In the genomic region with DNA sequence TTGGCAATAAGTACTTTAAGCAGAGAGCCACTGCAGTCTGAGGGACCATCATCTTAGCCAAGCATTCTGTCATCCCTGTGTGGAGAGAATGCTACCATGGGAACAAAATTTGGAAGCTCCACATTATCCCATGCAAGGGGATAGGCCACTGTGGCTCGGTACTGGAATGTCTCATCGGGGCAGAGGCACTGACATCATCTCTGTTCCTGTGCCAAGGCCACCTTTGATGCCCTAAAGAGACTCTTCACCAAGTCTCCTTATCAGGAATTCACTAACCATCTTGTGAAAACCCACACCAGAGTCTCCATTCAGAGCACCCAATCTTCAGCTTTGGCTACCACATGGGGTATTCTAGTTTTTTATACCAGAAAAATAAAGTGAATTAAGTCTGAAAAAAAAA, we compare ENCODE assay signal across 19 mouse cellular contexts. TPM values are rescaled to one million over a fixed set of nuclear protein-coding genes. Genes with fewer than 3 reads are reported as not detected.
A peak's percentile ranks its signal among the peaks of the same experiment; 100 is the strongest.
DNase-seq lines count a peak whose midpoint lies in the region; ATAC-seq lines count a peak whose summit lies in the region.
"Had no signal": no experiment of that assay in that cellular context is flagged by ENCODE, and none has a peak within 500 bp of the region (broad histone marks: within the 10 kb centered on the region; RNA-seq: fewer than 3 reads in every experiment).

No protein-coding gene starts in this region.

- peak; percentile 50 for ATAC-seq in megakaryocyte-erythroid progenitor cell, adult 5-6 weeks (replicated peaks; ENCODE audit: low FRiP score, low TSS enrichment, poor library complexity, severe bottlenecking)
- ATAC-seq: CD4-positive, CD25-positive, alpha-beta regulatory T cell, adult 4 months; forebrain, embryonic 15.5 days; intestine, postnatal 0 days had no signal

- peak; percentile 54 for DNase-seq in adrenal gland, adult 2 months
- DNase-seq in adrenal gland, adult 8-10 months = peak; percentile 8
- DNase-seq in adrenal gland, postnatal 25 days = peak; percentile 36
- DNase-seq in thymus, postnatal 25 days = no peak
- DNase-seq in lung, postnatal 10 days = no peak
- DNase-seq: cerebellum, adult 18-20 months; cerebellum, adult 9-10 months; cerebellum, postnatal 25 days; gastrocnemius, postnatal 10 days; heart, adult 11 months had no signal

RNA-seq across cellular contexts. Expression of a gene that starts 25.2 kb away (rescaled TPM):
- total RNA-seq in adrenal gland, adult 2 months (2021) = 10 to 100 TPM; 86.3 to 88.6 TPM
- polyA plus RNA-seq in adrenal gland, adult 2 months (2012; rRNA removed) = 91.9 and 92.2 TPM in 2 replicates
- total RNA-seq in adrenal gland, adult 8-10 months (2022) = 100 to 1,000 TPM in 1 of 4 experiments, 10 to 100 TPM in 3; 72.0 to 104 (median 88.3) TPM
- 60.0 and 75.3 TPM in 2 replicates for total RNA-seq in adrenal gland, postnatal 25 days (2021)
- 51.1 and 64.0 TPM in 2 replicates for total RNA-seq in megakaryocyte-erythroid progenitor cell, adult 5-6 weeks (2014; fragmentation: Nextera tagmentation)
- total RNA-seq in megakaryocyte-erythroid progenitor cell, adult 5-6 weeks (2017) = 124 and 152 TPM in 2 replicates

RNA-seq across cellular contexts. Expression of a gene that starts 39.4 kb away (rescaled TPM):
- 10 to 100 TPM; 37.2 to 48.4 TPM for total RNA-seq in adrenal gland, adult 2 months (2021)
- polyA plus RNA-seq in adrenal gland, adult 2 months (2012; rRNA removed) = 20.5 and 31.9 TPM in 2 replicates
- 10 to 100 TPM; 35.4 to 45.5 (median 42.4) TPM for total RNA-seq in adrenal gland, adult 8-10 months (2022)
- 39.8 and 49.6 TPM in 2 replicates for total RNA-seq in adrenal gland, postnatal 25 days (2021)
- 52.0 and 60.3 TPM in 2 replicates for total RNA-seq in megakaryocyte-erythroid progenitor cell, adult 5-6 weeks (2014; fragmentation: Nextera tagmentation)
- total RNA-seq in megakaryocyte-erythroid progenitor cell, adult 5-6 weeks (2017) = 89.9 and 154 TPM in 2 replicates

RNA-seq across cellular contexts. Expression of a gene that starts 39.4 kb away (rescaled TPM):
- 10 to 100 TPM; 18.6 to 25.3 TPM for total RNA-seq in adrenal gland, adult 2 months (2021)
- 3.7 and 4.0 TPM in 2 replicates for polyA plus RNA-seq in adrenal gland, adult 2 months (2012; rRNA removed)
- total RNA-seq in adrenal gland, adult 8-10 months (2022) = 10 to 100 TPM; 20.4 to 30.0 (median 22.5) TPM
- total RNA-seq in adrenal gland, postnatal 25 days (2021) = 22.6 and 23.0 TPM in 2 replicates
- total RNA-seq in megakaryocyte-erythroid progenitor cell, adult 5-6 weeks (2014; fragmentation: Nextera tagmentation) = 32.6 and 43.4 TPM in 2 replicates
- 43.9 and 51.2 TPM in 2 replicates for total RNA-seq in megakaryocyte-erythroid progenitor cell, adult 5-6 weeks (2017)

RNA-seq across cellular contexts. Expression of a gene that starts 54.9 kb away (rescaled TPM):
- 1 to 10 TPM in 1 of 2 experiments, under 1 TPM in 1; 0.49 to 1.1 TPM for total RNA-seq in adrenal gland, adult 2 months (2021)
- 1.5 and 2.6 TPM in 2 replicates for polyA plus RNA-seq in adrenal gland, adult 2 months (2012; rRNA removed)
- total RNA-seq in adrenal gland, adult 8-10 months (2022) = 1 to 10 TPM; 1.1 to 2.2 (median 1.7) TPM
- 0.67 TPM in 1 of 2 replicates, not detected in the other for total RNA-seq in adrenal gland, postnatal 25 days (2021)
- total RNA-seq in megakaryocyte-erythroid progenitor cell, adult 5-6 weeks (2014; fragmentation: Nextera tagmentation) = not detected in 2 replicates
- total RNA-seq in megakaryocyte-erythroid progenitor cell, adult 5-6 weeks (2017) = not detected in 2 replicates
- total RNA-seq: common myeloid progenitor, adult 5-6 weeks; hematopoietic stem cell, adult 5-6 weeks; MEL had no signal
- polyA plus RNA-seq: heart, embryonic 11.5 days; heart, embryonic 14.5 days had no signal

Comparison
In these comparisons a context has a peak if more than half of its experiments do, and no peak if none do; other contexts are left out.
1. DNase-seq: peak in adrenal gland, adult 2 months (single experiment), adrenal gland, adult 8-10 months (single experiment) and adrenal gland, postnatal 25 days (single experiment); none in thymus, postnatal 25 days (single experiment) and lung, postnatal 10 days (single experiment).